Mouse (Mus musculus) ES-E14 (cell line): ENCODE results near the gene 2310011J03Rik.

Experiments
- CHD2 ChIP-seq: IDR thresholded peaks from 2 replicates; pipeline ENCODE4 v1.6.1; 2014; ENCODE audit warnings: mild to moderate bottlenecking, low read depth, low read length, inconsistent platforms
- MAFK ChIP-seq: IDR thresholded peaks from 2 replicates; pipeline ENCODE4 v1.6.1; 2014; ENCODE audit warnings: mild to moderate bottlenecking, low read depth, low read length, inconsistent platforms; ENCODE audit not compliant: insufficient read depth

- no peak for TF ChIP-seq MAFK
- TF ChIP-seq CHD2: no peak
Observed at GRCm38 (mm10) chr10:80355431-80355830, 35.1 kb upstream of the 2310011J03Rik start.
